Mouse (Mus musculus) gastrocnemius, adult 8-10 months (tissue): ENCODE measurements around the gene 1700010B08Rik. TPM values are rescaled to one million over a fixed set of nuclear protein-coding genes. Genes with fewer than 3 reads are reported as not detected.
A peak's percentile ranks its signal among the peaks of the same experiment; 100 is the strongest.

Source experiments
- DNase-seq, 2 experiments: peaks; one replicate each; pipeline ENCODE4 v3.0.0; 2022; ENCODE audit warnings: low spot score in 2 of 2
- total RNA-seq, 4 experiments: library from RNA; stranded (reverse); gene quantifications; 2 replicates each; pipeline ENCODE4 v1.2.4; 2022

The 1700010B08Rik gene
- total RNA-seq, 4 experiments from 2014 or later, result not detected

DNA sequence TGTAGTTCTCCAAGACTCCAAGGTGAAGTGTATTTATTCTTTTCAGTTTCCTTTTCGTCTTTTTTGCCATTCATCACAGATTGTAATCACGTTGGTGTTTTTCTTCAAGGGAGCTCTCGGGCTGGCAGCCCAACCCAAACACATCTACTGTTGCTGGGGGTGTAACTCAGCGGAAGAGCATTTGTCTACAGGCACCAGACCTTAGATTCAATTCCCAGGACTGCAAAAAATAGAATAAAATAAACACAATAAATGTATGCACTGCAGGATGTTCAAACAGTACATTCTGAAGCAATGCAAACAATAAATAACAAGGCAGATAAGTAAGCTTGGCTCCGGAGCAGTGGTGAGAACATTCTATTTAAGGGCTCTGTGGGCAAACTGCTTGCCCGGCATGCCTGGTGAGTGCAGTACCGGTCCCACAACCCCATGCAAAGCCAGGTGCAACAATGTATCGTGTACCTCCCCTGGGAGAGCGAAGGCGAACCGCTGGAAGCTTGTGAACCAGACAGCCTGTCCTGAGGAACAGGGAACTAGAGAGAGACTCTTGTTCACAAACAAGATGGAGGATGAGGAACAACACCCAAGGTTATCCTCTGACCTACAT lies 3.1 kb downstream of the 1700010B08Rik start:
- DNase-seq, result no peak

- DNase-seq, result no peak
Measured at GRCm38 (mm10) chr2:173724382-173724781, 5.2 kb downstream of the 1700010B08Rik start.

GRCm38 (mm10) chr2:173724940-173725807 lies 6.0 kb downstream of the 1700010B08Rik start:
- no peak for DNase-seq

DNA sequence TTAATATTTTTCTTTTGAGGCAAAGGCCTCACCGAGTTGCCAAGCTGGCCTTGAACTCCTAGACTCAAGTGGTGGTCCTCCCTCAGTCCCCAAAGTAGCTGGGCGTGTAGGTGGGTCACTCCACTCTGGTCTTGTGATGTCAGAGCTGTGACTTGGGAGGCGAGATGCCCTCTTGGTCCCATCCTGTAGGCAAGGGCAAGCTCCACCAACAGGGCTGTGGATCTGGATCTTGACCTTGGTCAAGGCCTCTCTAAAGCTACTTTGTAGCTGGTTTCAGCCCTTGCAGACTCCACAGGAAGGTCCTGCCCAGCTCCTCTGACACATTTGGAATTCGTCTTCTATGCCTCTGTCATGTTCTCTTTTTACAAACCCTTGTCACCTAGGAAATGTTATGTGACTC lies 6.6 kb downstream of the 1700010B08Rik start:
- no peak for DNase-seq

- no peak for DNase-seq
Measured at GRCm38 (mm10) chr2:173730444-173730966, 11.3 kb downstream of the 1700010B08Rik start.

- no peak for DNase-seq
Measured at GRCm38 (mm10) chr2:173734426-173734825, 15.2 kb downstream of the 1700010B08Rik start.

GRCm38 (mm10) chr2:173737222-173737989 lies 18.2 kb downstream of the 1700010B08Rik start, which contains the start of gene Vapb:
Gene Vapb (plus strand): TSS chr2:173737511.
- DNase-seq, result peak; percentile 97 to 98

- no peak for DNase-seq
Measured at GRCm38 (mm10) chr2:173738232-173738631, 19.0 kb downstream of the 1700010B08Rik start.

- DNase-seq, result no peak
Measured at GRCm38 (mm10) chr2:173739107-173739506, 19.9 kb downstream of the 1700010B08Rik start.

- no peak for DNase-seq
Measured at GRCm38 (mm10) chr2:173742090-173742489, 22.9 kb downstream of the 1700010B08Rik start.

- DNase-seq, result no peak
Measured at GRCm38 (mm10) chr2:173742744-173743143, 23.5 kb downstream of the 1700010B08Rik start.

DNA sequence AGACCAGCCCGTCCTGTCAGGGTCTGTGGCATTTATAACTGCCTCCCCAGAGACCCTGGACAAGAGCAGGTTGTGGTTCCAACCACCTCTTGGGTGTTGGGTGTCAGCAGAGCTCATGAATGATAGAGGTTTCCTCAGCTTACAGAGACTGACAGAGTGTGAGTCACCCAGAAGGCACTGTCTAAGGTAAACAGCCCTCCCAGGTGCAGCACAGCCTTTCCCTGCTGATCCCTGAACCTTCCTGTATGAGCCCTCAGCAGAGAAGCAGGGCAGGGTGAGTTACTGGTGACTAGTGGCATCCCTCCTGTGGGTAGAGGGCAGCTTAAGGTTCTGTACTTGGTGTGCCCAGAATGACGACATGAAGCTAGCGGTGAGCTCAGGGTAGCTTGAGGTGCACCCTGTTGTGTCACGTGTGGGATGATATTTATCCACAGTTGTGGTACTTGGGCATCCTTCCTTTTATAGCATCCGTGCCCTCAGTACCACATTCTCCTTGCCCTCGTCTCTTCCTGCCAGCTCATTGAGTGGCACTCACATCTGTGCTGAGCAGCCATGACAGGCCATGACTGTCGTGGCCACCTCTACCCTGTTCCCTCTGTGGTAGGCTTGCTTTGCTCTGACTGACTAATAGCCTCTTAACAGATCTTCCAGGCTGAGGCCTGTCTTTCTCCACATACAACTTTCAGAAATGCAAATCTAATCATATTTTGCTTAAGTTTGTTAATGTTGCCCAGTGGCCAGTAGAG lies 25.0 kb downstream of the 1700010B08Rik start:
- DNase-seq, result no peak

DNA sequence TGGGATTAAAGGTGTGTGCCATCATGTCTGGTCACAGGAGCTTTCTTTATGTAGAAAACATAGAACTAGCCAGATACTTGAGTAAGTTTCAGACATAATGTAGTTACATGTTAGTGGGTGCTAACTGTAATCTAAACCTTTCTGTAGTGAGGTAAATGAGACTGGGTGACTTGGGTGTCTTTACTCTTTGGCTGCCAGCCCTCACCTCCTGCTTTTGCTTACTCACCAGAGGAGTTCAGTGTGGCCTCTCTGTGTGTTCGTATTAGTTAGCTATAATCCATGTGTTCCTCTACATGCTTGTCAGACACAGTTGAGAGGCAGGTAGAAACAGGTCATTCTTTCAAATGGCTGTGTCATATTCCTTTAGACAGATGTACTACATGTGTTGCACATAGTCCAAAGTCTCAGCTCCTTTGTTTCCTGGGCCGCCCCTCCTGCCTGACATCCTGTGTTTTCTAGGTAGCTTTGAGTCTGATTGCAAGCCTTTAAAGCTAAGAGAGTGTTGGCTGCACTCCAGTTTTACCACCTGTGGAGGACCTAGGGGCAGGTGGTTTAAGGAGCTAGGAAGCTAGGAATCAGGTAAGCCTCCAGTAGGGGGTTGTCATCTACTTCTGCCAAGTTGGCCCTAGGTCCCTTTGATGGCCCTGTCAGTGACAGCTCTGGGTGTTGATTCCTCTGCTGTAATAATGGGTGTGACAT lies 29.9 kb downstream of the 1700010B08Rik start:
- peak in 1 of 2 experiments; percentile 46 for DNase-seq

- DNase-seq, result no peak
Measured at GRCm38 (mm10) chr2:173755433-173756144, 36.4 kb downstream of the 1700010B08Rik start.

DNA sequence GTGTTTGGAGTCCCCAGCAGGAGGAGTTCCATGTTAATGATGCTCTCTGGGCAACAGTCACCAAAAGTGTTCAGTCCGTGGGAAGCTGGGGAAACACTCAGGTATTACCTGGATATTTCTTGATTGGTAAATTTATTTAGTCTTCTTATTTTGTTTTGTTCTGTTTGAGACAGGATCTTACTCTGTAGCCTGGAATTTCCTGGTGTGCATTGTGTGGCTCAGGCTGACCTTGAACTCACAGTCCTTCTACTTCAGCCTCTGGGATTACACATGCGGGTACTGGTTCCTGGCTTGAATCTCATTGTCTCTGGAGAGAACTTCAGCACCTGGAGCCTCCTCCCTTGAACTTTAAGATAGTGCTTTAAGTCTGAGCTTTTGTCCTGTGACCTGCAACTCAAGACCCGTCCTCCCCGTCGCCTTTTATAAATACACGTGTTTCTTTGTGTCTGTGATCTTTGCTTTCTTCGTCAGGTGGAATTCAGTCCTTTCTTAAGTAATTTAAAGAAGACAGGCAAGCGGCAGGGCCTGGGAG lies 38.5 kb downstream of the 1700010B08Rik start:
- no peak for DNase-seq

GRCm38 (mm10) chr2:173760607-173761006 lies 41.4 kb downstream of the 1700010B08Rik start:
- DNase-seq, result no peak

DNA sequence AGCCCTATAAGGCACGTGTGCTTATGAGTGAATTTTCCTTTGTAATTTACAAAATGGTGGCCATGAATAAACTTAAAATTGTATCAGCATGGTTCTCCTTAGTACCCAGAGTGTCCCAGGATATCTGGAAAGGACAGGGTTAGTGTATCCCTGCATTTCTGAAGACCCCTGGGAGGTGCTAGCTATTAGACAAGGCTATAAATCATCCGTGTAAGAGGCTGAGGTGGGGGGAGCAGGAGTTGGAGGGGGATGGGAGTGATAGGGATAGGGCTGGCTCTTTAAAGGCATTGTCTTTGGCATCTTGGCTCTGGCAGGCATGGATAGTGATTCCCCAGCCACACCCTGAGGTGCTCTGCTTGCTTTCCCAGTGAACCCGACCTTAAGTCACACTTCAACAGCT lies 45.4 kb downstream of the 1700010B08Rik start:
- DNase-seq, result no peak

- DNase-seq, result no peak
Measured at GRCm38 (mm10) chr2:173767959-173768595, 48.9 kb downstream of the 1700010B08Rik start.

- no peak for DNase-seq
Measured at GRCm38 (mm10) chr2:173769183-173769582, 50.0 kb downstream of the 1700010B08Rik start.
